Mouse (Mus musculus): ENCODE measurements around the gene Gm436.

The Gm436 gene

GRCm38 (mm10) chr4:144686268-144686667 lies at the start of gene Gm436:
Gene Gm436 (minus strand): TSS chr4:144686368.
- no peak for DNase-seq

DNA sequence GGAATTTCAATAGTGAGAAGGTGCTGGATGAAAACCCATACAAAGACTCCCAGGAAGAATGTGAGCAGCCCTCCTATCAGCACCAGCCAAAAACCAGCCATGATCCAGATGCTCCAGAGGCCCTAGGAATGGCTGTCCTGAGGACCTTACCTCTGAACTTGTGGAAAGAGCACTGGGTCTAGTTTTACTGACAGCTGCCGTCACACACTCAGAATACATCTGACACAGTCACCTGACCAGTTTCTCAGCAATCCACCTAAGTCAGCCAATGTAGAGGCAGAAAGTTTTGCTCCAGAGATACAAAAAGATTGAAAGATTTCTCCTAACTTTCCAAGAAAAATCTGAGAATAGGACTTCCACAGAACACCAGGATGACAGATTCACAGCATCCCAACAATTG lies 35.1 kb upstream of the Gm436 start, which contains the start of gene Gm13178:
TSS of gene Gm13178 (minus strand) at position 101 of the 400 bp plus-strand sequence.
- DNase-seq = no peak

DNA sequence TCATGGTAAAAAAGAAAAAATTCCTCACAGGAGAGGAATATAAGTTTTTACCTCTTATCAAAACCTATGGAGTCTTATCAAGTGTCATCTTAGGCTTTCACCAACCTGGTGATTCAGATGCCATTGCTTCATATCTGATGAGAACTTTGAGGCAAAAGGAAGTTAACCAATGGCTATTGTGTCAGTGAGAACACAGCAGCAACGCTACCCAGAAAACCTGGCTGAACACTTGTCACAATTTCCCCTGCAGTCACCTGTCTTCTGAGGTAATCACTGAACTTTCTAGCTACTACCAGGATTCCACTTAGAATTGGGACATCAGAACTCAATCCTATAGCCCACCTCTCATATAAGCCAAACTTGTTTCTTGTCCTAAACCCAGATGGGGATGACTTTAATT lies 33.5 kb upstream of the Gm436 start:
- no peak for DNase-seq

GRCm38 (mm10) chr4:144718288-144718687 lies 32.1 kb upstream of the Gm436 start:
- no peak for DNase-seq

DNA sequence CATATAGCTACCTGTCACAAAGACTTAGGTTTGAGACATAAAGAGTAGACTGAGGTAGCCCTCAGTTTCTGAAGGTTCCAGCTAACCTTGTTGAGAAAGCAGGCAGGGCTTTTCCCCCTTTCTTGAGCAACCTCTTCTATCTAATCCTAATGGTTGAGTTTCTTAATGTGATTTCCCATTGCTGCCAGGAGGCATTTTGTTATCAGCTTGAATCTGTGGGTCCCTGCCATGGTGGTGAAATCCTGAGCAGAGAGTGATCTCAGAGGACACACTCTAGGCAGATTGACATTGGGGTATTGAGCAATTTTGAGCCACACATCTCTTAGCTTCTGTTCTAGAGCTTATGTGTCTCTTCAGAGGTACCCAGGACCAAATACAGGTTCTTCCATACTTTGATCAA lies 47.9 kb downstream of the Gm436 start:
- no peak for DNase-seq
